ENCODE assay signal across 8 mouse cellular contexts in the genomic region with DNA sequence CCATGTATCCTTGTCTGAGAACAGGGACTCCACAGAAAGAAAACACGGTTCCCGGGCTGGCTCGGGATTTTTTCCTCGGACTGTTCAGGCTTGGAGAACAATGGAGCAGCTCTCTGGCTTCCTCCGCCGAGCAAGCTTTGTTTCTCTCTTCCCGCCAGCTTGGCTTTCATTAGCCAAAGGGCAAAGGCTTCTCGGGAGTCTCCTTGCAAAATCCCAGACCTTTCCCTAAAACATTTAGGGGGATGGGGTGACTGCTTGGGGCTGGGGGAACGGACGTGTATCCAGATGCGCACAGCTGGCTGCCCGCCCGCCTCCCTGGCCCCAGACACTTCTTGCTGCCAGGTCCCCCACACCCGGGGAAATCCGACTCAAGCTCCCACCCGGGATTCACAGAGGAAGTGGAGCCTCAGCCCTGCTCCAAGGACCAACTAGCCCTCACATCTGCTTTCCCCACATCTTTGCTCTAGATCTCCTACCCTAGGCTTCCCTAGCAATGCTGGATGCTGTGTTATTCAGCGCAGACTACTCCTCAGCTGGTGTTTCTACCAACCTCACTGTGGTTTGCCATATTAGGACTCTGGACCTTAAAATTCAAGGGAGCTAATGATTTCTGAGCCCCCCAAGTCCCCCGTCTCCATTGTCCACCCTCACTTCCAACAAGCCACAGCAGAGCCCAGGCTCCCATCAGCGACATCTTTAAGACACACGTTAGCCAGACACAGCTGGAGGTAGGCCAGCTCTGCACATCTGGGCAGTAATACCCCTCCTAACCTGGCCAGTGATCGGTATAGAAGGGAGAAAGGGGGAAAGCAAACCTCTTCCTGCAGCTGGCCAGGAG. TPM values are rescaled to one million over a fixed set of nuclear protein-coding genes. Genes with fewer than 3 reads are reported as not detected.
DNase-seq lines count a peak whose midpoint lies in the region; ATAC-seq and TF ChIP-seq lines count a peak whose summit lies in the region.

No protein-coding gene starts in this region.

- peak overlapping the region; percentile 96 for H3K4me2 ChIP-seq in embryonic facial prominence, embryonic 15.5 days (replicated peaks)
- peak overlapping the region; percentile 63 for H3K4me2 ChIP-seq in liver, embryonic 14.5 days (ENCODE audit: low read depth)
- H3K4me2 ChIP-seq in stomach, embryonic 15.5 days: peak overlapping the region; percentile 76

- no peaks in the 10 kb centered on the region for H3K36me3 ChIP-seq in embryonic facial prominence, embryonic 15.5 days
- H3K36me3 ChIP-seq in liver, embryonic 14.5 days (replicated peaks; ENCODE audit: control insufficient read depth, insufficient read depth, low read depth): no peaks in the 10 kb centered on the region
- no peaks in the 10 kb centered on the region for H3K36me3 ChIP-seq in stomach, embryonic 15.5 days

- peak; percentile 54 for DNase-seq in gastrocnemius, postnatal 10 days
- no peak for DNase-seq in gastrocnemius, adult 18-20 months (ENCODE audit: low spot score)
- peak; percentile 58 for DNase-seq in heart, postnatal 4 days
- DNase-seq in liver, embryonic 14.5 days (ENCODE audit: low read depth in 3 of 3, low spot score in 3 of 3): no peak
- no peak for DNase-seq in frontal cortex, postnatal 10 days (ENCODE audit: low spot score in 2 of 2)
- no peak for DNase-seq in adipocyte (ENCODE audit: low spot score)

- peak overlapping the region; percentile 62 for H3K4me3 ChIP-seq in embryonic facial prominence, embryonic 15.5 days (replicated peaks)
- peak overlapping the region in 1 of 2 experiments; percentile 24; a peak in 1 of 4 replicates for H3K4me3 ChIP-seq in liver, embryonic 14.5 days (ENCODE audit: insufficient read depth in 1 of 2, low read depth in 2 of 2, low read length in 2 of 2)
- H3K4me3 ChIP-seq in stomach, embryonic 15.5 days (replicated peaks): peak overlapping the region; percentile 52

- 4% methylated on average over 21 of the region's 21 CpGs for WGBS in embryonic facial prominence, embryonic 15.5 days
- 48% methylated on average over 21 of the region's 21 CpGs for WGBS in liver, embryonic 14.5 days (ENCODE audit: insufficient replicate concordance)
- 13% methylated on average over 21 of the region's 21 CpGs for WGBS in stomach, embryonic 15.5 days

- TF ChIP-seq CTCF in liver, embryonic 14.5 days (IDR thresholded peaks at IDR 0.05; ENCODE audit: low read depth): no peak

- TF ChIP-seq EP300 in liver, embryonic 14.5 days (IDR thresholded peaks at IDR 0.05; ENCODE audit: low read depth): no peak

- no peaks in the 10 kb centered on the region for H3K9me3 ChIP-seq in embryonic facial prominence, embryonic 15.5 days (replicated peaks)
- no peaks in the 10 kb centered on the region for H3K9me3 ChIP-seq in liver, embryonic 14.5 days (ENCODE audit: control insufficient read depth, low read length)
- H3K9me3 ChIP-seq in stomach, embryonic 15.5 days: no peaks in the 10 kb centered on the region

- peaks cover 68% of the 10 kb centered on the region for H3K4me1 ChIP-seq in embryonic facial prominence, embryonic 15.5 days
- H3K4me1 ChIP-seq in liver, embryonic 14.5 days (replicated peaks; ENCODE audit: control insufficient read depth in 2 of 2, insufficient read depth in 2 of 2, low read length in 1 of 2): no peaks in the 10 kb centered on the region
- peaks cover 26% of the 10 kb centered on the region for H3K4me1 ChIP-seq in stomach, embryonic 15.5 days

- H3K27me3 ChIP-seq in embryonic facial prominence, embryonic 15.5 days: peaks cover 17% of the 10 kb centered on the region
- peaks cover 28% of the 10 kb centered on the region for H3K27me3 ChIP-seq in liver, embryonic 14.5 days (ENCODE audit: control insufficient read depth, insufficient read depth, low read length)
- 0 out of 2 replicates have a peak, but pooled peaks cover 3% of the 10 kb centered on the region for H3K27me3 ChIP-seq in stomach, embryonic 15.5 days (replicated peaks)

- ATAC-seq in embryonic facial prominence, embryonic 15.5 days (ENCODE audit: insufficient number of reproducible peaks, low FRiP score, low TSS enrichment, low read depth): no peak
- ATAC-seq in liver, embryonic 14.5 days (ENCODE audit: insufficient read depth): no peak
- ATAC-seq in stomach, embryonic 15.5 days (ENCODE audit: insufficient read depth, low FRiP score, low read depth): no peak

- H3K27ac ChIP-seq in embryonic facial prominence, embryonic 15.5 days (replicated peaks): peak overlapping the region; percentile 82
- H3K27ac ChIP-seq in liver, embryonic 14.5 days: no peak overlapping the region
- H3K27ac ChIP-seq in stomach, embryonic 15.5 days: peak overlapping the region; percentile 80

- H3K9ac ChIP-seq in embryonic facial prominence, embryonic 15.5 days: peak overlapping the region; percentile 59
- H3K9ac ChIP-seq in liver, embryonic 14.5 days (replicated peaks): no peak overlapping the region
- peak overlapping the region; percentile 37 for H3K9ac ChIP-seq in stomach, embryonic 15.5 days

RNA-seq across cellular contexts. Expression of gene Nav1, which starts 23.2 kb away (rescaled TPM):
- 10 to 100 TPM; 17.2 to 29.5 TPM for total RNA-seq in gastrocnemius, postnatal 10 days (2021)
- total RNA-seq in gastrocnemius, adult 18-20 months (2021): 10 to 100 TPM in 1 of 2 experiments, 1 to 10 TPM in 1; 8.4 to 11.4 TPM
- polyA plus RNA-seq in embryonic facial prominence, embryonic 15.5 days (2015; fragmentation: Nextera tagmentation; extraction: Ambion mirVana): 12.5 and 13.6 TPM in 2 replicates
- total RNA-seq in heart, postnatal 4 days (2021): 10 to 100 TPM; 53.9 to 54.8 TPM
- polyA plus RNA-seq in liver, embryonic 14.5 days (2012; rRNA removed): 1.3 and 1.5 TPM in 2 replicates
- 1.0 and 1.8 TPM in 2 replicates for polyA plus RNA-seq in liver, embryonic 14.5 days (2014; fragmentation: Nextera tagmentation; extraction: Ambion mirVana)
- polyA plus RNA-seq in stomach, embryonic 15.5 days (2015; fragmentation: Nextera tagmentation; extraction: Ambion mirVana): 11.0 and 14.5 TPM in 2 replicates

Comparison
In these comparisons a context has a peak if more than half of its experiments do, and no peak if none do; other contexts are left out.
1. DNase-seq: peak in gastrocnemius, postnatal 10 days (single experiment) and heart, postnatal 4 days (single experiment); none in gastrocnemius, adult 18-20 months (single experiment), liver, embryonic 14.5 days (0 of 3), frontal cortex, postnatal 10 days (0 of 2) and adipocyte (single experiment).
2. Peak in every context shown above with its lines, with median percentiles within 50 percentile points of each other: H3K4me2 ChIP-seq.